Mouse (Mus musculus) kidney, postnatal 0 days (tissue): Measurements from ENCODE around the gene Tbccd1. TPM values are rescaled to one million over a fixed set of nuclear protein-coding genes. Genes with fewer than 3 reads are reported as not detected.
A peak's percentile ranks its signal among the peaks of the same experiment; 100 is the strongest.

Experiments used
- ATAC-seq: fragments of 200-750 bp; cut with Nextera tagmentation; replicated peaks from 2 replicates; pipeline ENCODE4 v1.8.0; 2017; ENCODE audit warnings: low read depth, moderate number of reproducible peaks, moderate TSS enrichment, moderate library complexity; ENCODE audit not compliant: low FRiP score
- DNase-seq: peaks from one replicate; pipeline ENCODE4 v3.0.0-alpha.2; 2016; ENCODE audit warnings: low spot score
- H3K27ac ChIP-seq: fragments of 300-500 bp; sonication (generic); 2 replicates; pipeline ENCODE4 v1.5.1; 2014; ENCODE audit warnings: mild to moderate bottlenecking
- H3K27me3 ChIP-seq: fragments of 300-500 bp; sonication (generic); 2 replicates; pipeline ENCODE4 v1.6.1; 2014; ENCODE audit warnings: low read length, mixed read lengths; ENCODE audit not compliant: insufficient read depth
- H3K36me3 ChIP-seq: fragments of 300-500 bp; sonication (generic); 2 replicates; pipeline ENCODE4 v1.6.1; 2014; ENCODE audit warnings: low read length, mixed read lengths; ENCODE audit not compliant: insufficient read depth
- H3K4me1 ChIP-seq: fragments of 300-500 bp; sonication (generic); replicated peaks from 2 replicates; pipeline ENCODE4 v1.6.1; 2014; ENCODE audit warnings: antibody characterized with exemption, low read length, mixed read lengths; ENCODE audit not compliant: insufficient read depth
- H3K4me2 ChIP-seq: fragments of 300-500 bp; sonication (generic); 2 replicates; pipeline ENCODE4 v1.6.1; 2014; ENCODE audit warnings: mild to moderate bottlenecking, low read length, moderate library complexity, mixed read lengths
- H3K4me3 ChIP-seq: fragments of 300-500 bp; sonication (generic); replicated peaks from 2 replicates; pipeline ENCODE4 v1.5.1; 2014; ENCODE audit warnings: low read depth, low read length
- H3K9ac ChIP-seq: fragments of 300-500 bp; sonication (generic); 2 replicates; pipeline ENCODE4 v1.6.1; 2014; ENCODE audit warnings: low read depth, low read length
- H3K9me3 ChIP-seq: fragments of 300-500 bp; sonication (generic); replicated peaks from 2 replicates; pipeline ENCODE4 v1.6.1; 2016; ENCODE audit warnings: low read length, inconsistent platforms, mixed read lengths
- CTCF ChIP-seq: IDR thresholded peaks from 2 replicates; pipeline ENCODE4 v1.5.1; 2016; ENCODE audit warnings: antibody characterized with exemption, low read depth, mild to moderate bottlenecking, moderate library complexity
- WGBS: fragments of 180-500 bp; shearing (Covaris S2); extraction: QIAGEN DNeasy Blood & Tissue Kit; methylation state at CpG from one replicate; pipeline ENCODE4 v1.1.7; 2014; 5-methylcytosine and 5-hydroxymethylcytosine counted together
- polyA plus RNA-seq: library from polyadenylated mRNA; unstranded; fragments of >200 nt; fragmentation: Nextera tagmentation; extraction: Ambion mirVana; gene quantifications from 2 replicates; pipeline ENCODE4 v1.2.1, GENCODE M21; 2015

Tbccd1 gene
- polyA plus RNA-seq, 1 experiment from 2014 or later: 25.3 TPM

DNA sequence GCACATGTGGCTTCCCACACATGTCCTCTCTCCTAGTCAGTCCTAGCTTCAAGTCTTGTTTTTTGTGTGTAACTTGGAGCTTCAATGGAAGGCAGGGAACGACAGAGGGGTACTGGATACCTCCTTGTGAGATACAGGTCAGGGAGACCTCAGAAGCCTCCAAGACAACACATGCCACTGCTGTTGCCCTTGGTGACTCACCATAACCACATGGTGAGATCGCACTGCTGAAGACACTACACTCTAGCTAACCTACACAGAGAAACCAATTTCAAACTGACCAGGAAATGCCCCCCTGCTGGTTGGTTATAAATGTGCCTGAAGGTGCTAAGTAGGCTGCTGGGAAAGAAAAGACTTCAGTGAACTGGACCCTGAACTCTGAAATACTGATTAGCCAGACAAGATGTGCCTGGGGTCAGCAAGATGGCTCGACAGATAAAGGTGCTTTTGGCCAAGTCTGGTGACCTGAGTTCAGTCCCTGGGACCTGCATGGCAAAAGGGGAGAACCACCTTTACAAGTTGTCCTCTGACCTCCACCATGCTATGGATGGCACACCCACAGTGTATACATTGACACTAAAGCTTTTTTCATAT is 24.4 kb downstream of the Tbccd1 start:
- DNase-seq (no peak), ATAC-seq (no peak; the same call in 1 of the 2 replicates)
- TF ChIP-seq CTCF: no peak
- no peaks in the 10 kb centered on the region for H3K4me1 ChIP-seq
- H3K4me3 ChIP-seq: no peak overlapping the region
- H3K9me3 ChIP-seq: no peaks in the 10 kb centered on the region
- H3K27me3 ChIP-seq: no peaks in the 10 kb centered on the region
- no peak overlapping the region for H3K9ac ChIP-seq
- 88% methylated on average over 3 of the region's 3 CpGs for WGBS
- H3K36me3 ChIP-seq: peaks cover 12% of the 10 kb centered on the region; the same call in 1 of the 2 replicates
- H3K4me2 ChIP-seq: no peak overlapping the region
- no peak overlapping the region for H3K27ac ChIP-seq

DNA sequence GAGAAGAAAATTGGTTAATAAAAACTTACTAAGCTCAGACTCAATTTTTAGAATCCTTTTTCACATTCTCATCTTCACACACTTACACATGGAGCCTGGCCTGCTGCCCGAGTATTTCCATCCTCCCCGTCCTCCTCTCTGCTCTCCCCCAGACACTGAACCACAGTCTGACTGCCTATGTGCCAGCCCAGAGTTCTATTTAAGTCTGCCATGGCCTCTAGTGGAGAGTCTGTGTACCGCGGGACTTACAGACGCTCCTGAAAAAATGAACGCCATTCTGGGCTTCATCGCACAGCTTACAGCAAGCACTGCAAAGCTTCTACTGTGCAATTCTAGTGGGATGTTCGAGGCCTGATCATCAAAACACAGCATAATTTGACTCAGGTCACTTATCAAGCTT is 36.7 kb downstream of the Tbccd1 start:
- no peaks in the 10 kb centered on the region for H3K27me3 ChIP-seq
- H3K27ac ChIP-seq: no peak overlapping the region
- no peak overlapping the region for H3K9ac ChIP-seq
- 0 out of 2 replicates have a peak, but pooled peaks cover 13% of the 10 kb centered on the region for H3K36me3 ChIP-seq
- H3K4me2 ChIP-seq: no peak overlapping the region
- TF ChIP-seq CTCF: peak; percentile 60
- WGBS: 40% methylated on average over 8 of the region's 8 CpGs
- H3K4me3 ChIP-seq: no peak overlapping the region
- ATAC-seq (no peak), DNase-seq (peak; percentile 61)
- H3K4me1 ChIP-seq: no peaks in the 10 kb centered on the region
- H3K9me3 ChIP-seq: no peaks in the 10 kb centered on the region

DNA sequence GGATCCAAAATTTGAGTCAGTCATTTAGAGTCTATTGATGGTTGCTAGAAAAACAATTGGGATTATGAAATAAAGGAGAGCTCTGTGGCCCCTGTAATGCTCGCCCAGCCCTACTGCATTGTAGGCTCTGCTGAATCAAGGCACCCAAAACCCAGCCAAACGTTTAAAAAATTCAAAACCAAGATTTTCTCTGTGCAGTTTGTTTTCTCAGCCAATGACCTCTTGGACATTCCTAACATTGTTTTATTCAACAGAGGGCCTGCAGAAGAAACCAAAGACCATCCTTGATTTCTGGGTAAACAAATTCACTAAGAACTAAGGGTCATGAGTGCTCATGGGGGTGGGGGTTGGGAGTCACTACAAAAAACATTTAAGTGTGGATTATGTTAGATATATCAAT is 46.0 kb downstream of the Tbccd1 start, which contains the start of gene Crygs:
TSS of gene Crygs (minus strand) at position 101 of the 400 bp plus-strand sequence.
- Histone ChIP-seq H3K36me3 (0 out of 2 replicates have a peak, but pooled peaks cover 5% of the 10 kb centered on the region), H3K9me3 (no peaks in the 10 kb centered on the region), H3K9ac (no peak within 1 kb of the TSS), H3K4me1 (no peaks in the 10 kb centered on the region), H3K27me3 (no peaks in the 10 kb centered on the region), H3K4me3 (no peak within 1 kb of the TSS), H3K27ac (no peak within 1 kb of the TSS), H3K4me2 (no peak within 1 kb of the TSS)
- 47% methylated on average over 2 of the region's 2 CpGs for WGBS
- peak; percentile 62 for DNase-seq
- no peak for TF ChIP-seq CTCF
- ATAC-seq: no peak

DNA sequence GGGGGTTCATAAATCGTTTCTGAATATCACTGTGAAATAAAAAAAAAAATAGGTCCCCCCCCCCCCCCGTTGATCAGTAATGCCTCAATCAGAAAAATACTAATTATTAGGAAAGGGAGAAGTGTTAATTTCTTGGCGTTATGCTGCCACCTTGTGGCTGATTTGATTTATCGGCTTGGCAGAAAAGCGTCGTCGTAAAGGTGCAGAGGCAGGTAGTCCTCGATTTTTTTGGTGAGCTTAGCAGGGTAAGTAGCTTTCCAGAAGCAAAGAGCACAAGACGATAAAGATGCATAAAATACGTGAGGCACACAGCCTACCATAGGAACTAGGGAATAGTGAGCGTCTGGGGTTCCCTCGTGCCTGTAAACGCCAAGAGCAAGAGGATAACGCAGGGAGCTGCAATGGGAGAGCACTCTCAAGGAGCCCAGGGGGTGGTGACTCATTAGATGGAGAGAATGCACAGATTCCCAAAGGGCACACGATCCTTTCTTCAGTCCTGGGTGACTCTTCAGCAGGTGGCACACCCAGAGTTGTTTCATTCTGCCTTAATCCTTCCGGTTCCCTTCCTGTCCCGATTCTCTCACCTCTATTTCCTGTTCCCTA is 49.9 kb downstream of the Tbccd1 start:
- Histone ChIP-seq H3K36me3 (no peaks in the 10 kb centered on the region), H3K27ac (no peak overlapping the region), H3K4me2 (peak overlapping the region; percentile 38), H3K4me3 (no peak overlapping the region), H3K27me3 (no peaks in the 10 kb centered on the region), H3K4me1 (no peaks in the 10 kb centered on the region), H3K9me3 (no peaks in the 10 kb centered on the region), H3K9ac (no peak overlapping the region)
- WGBS: 12% methylated on average over 17 of the region's 17 CpGs
- peak; percentile 77 for DNase-seq
- no peak for ATAC-seq
- peak; percentile 78 for TF ChIP-seq CTCF

DNA sequence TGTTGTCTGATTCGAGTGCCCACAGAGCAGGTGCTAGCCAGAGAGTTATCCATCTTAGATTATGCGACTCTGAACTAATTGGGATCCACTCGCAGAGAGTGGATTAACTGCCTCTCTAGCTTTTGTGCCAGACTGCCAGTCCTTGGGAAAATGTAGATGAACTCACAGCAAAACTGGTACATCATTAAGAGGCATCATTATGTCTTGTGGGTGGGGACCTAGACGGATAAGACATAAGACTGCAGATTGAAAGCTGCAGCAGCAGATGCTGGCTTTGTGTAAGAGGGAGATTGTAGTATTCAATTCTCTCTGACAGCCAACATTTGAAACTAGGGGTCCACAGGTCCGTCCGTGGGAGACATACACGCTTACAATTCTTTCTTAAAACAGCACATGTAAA is 54.7 kb downstream of the Tbccd1 start:
- Histone ChIP-seq H3K9ac (no peak overlapping the region), H3K27ac (no peak overlapping the region), H3K4me2 (no peak overlapping the region), H3K36me3 (no peaks in the 10 kb centered on the region), H3K4me1 (no peaks in the 10 kb centered on the region), H3K9me3 (no peaks in the 10 kb centered on the region), H3K4me3 (no peak overlapping the region), H3K27me3 (no peaks in the 10 kb centered on the region)
- no peak for DNase-seq
- WGBS: 79% methylated on average over 7 of the region's 7 CpGs
- TF ChIP-seq CTCF: no peak
- no peak for ATAC-seq

DNA sequence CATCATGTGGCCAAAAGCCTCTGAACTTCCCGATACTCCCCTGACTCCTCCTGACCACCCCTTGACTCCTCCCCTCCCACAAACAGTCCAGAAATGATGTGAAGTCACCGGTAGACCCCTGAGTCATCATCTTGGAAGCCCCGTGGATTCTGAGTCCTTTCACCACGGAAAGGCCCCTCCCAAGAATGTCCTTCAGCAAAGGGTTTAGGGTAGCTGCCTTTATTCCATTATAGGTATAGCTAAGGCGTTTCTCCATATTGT is 56.7 kb downstream of the Tbccd1 start:
- no peak for DNase-seq
- H3K4me1 ChIP-seq: no peaks in the 10 kb centered on the region
- TF ChIP-seq CTCF: no peak
- no peaks in the 10 kb centered on the region for H3K27me3 ChIP-seq
- H3K4me2 ChIP-seq: no peak overlapping the region
- no peak overlapping the region for H3K9ac ChIP-seq
- H3K9me3 ChIP-seq: no peaks in the 10 kb centered on the region
- H3K36me3 ChIP-seq: no peaks in the 10 kb centered on the region
- WGBS: 42% methylated on average over 5 of the region's 5 CpGs
- no peak for ATAC-seq
- no peak overlapping the region for H3K27ac ChIP-seq
- H3K4me3 ChIP-seq: no peak overlapping the region
